Mouse (Mus musculus) embryonic facial prominence, embryonic 11.5 days (tissue): ENCODE data around the gene Gm49378. TPM values are rescaled to one million over a fixed set of nuclear protein-coding genes. Genes with fewer than 3 reads are reported as not detected.
A peak's percentile ranks its signal among the peaks of the same experiment; 100 is the strongest.

ENCODE experiments used
- ATAC-seq: fragments of 200-750 bp; cut with Nextera tagmentation; replicated peaks from 2 replicates; pipeline ENCODE4 v1.8.0; 2017; ENCODE audit warnings: low read depth; ENCODE audit not compliant: insufficient number of reproducible peaks, low FRiP score, low TSS enrichment
- DNase-seq: peaks from one replicate; pipeline ENCODE4 v3.0.0-alpha.2; 2015; ENCODE audit warnings: low spot score
- H3K27ac ChIP-seq: fragments of 300-500 bp; sonication (generic); replicated peaks from 2 replicates; pipeline ENCODE4 v1.5.1; 2014; ENCODE audit warnings: mild to moderate bottlenecking, low read depth, low read length, control low read depth
- H3K27me3 ChIP-seq: fragments of 300-500 bp; sonication (generic); 2 replicates; pipeline ENCODE4 v1.6.1; 2014; ENCODE audit warnings: mild to moderate bottlenecking, low read length, moderate library complexity, mixed read lengths; ENCODE audit not compliant: control insufficient read depth, insufficient read depth
- H3K36me3 ChIP-seq: fragments of 300-500 bp; sonication (generic); replicated peaks from 2 replicates; pipeline ENCODE4 v1.6.1; 2014; ENCODE audit warnings: low read depth, mild to moderate bottlenecking, low read length, moderate library complexity, mixed read lengths; ENCODE audit not compliant: control insufficient read depth, insufficient read depth
- H3K4me1 ChIP-seq: fragments of 300-500 bp; sonication (generic); 2 replicates; pipeline ENCODE4 v1.6.1; 2014; ENCODE audit warnings: low read length, mixed read lengths; ENCODE audit not compliant: control insufficient read depth, insufficient read depth
- H3K4me2 ChIP-seq: fragments of 300-500 bp; sonication (generic); 2 replicates; pipeline ENCODE4 v1.6.1; 2014; ENCODE audit warnings: low read depth, mild to moderate bottlenecking, control low read depth, low read length, moderate library complexity
- H3K4me3 ChIP-seq: fragments of 300-500 bp; sonication (generic); 2 replicates; pipeline ENCODE4 v1.5.1; 2014; ENCODE audit warnings: low read depth, low read length, control low read depth
- H3K9ac ChIP-seq: fragments of 300-500 bp; sonication (generic); replicated peaks from 2 replicates; pipeline ENCODE4 v1.6.1; 2014; ENCODE audit warnings: mild to moderate bottlenecking, control low read depth, low read length
- H3K9me3 ChIP-seq: fragments of 300-500 bp; sonication (generic); replicated peaks from 2 replicates; pipeline ENCODE4 v1.6.1; 2016; ENCODE audit warnings: mild to moderate bottlenecking, low read length, inconsistent platforms, mixed read lengths; ENCODE audit not compliant: control insufficient read depth
- WGBS: fragments of 180-500 bp; shearing (Covaris S2); extraction: QIAGEN DNeasy Blood & Tissue Kit; methylation state at CpG from one replicate; pipeline ENCODE4 v1.1.7; 2014; 5-methylcytosine and 5-hydroxymethylcytosine counted together
- polyA plus RNA-seq: library from polyadenylated mRNA; unstranded; fragments of >200 nt; fragmentation: Nextera tagmentation; extraction: Ambion mirVana; gene quantifications from 2 replicates; pipeline ENCODE4 v1.2.1, GENCODE M21; 2014

The Gm49378 gene
- polyA plus RNA-seq, 1 experiment from 2014 or later = 3.5 TPM

- no peaks in the 10 kb centered on the region for H3K27me3 ChIP-seq
- ATAC-seq (no peak), DNase-seq (no peak)
- WGBS = 40% methylated on average over 5 of the region's 5 CpGs
- no peak overlapping the region; the same call in 1 of the 2 replicates for H3K9ac ChIP-seq
- H3K9me3 ChIP-seq = no peaks in the 10 kb centered on the region
- peak overlapping the region; percentile 89 for H3K4me2 ChIP-seq
- no peaks in the 10 kb centered on the region; the same call in 1 of the 2 replicates for H3K4me1 ChIP-seq
- H3K36me3 ChIP-seq = no peaks in the 10 kb centered on the region; the same call in 1 of the 2 replicates
- no peak overlapping the region for H3K27ac ChIP-seq
- H3K4me3 ChIP-seq = peak overlapping the region; percentile 43
These were observed 53.4 kb downstream of the Gm49378 start for GRCm38 (mm10) chr14:55584303-55584701.

GRCm38 (mm10) chr14:55581981-55582681 is 55.6 kb downstream of the Gm49378 start:
- Histone ChIP-seq H3K27me3 (no peaks in the 10 kb centered on the region), H3K4me2 (no peak overlapping the region), H3K4me3 (no peak overlapping the region), H3K27ac (no peak overlapping the region), H3K9ac (no peak overlapping the region), H3K4me1 (peaks cover 4% of the 10 kb centered on the region), H3K36me3 (no peaks in the 10 kb centered on the region; the same call in 1 of the 2 replicates), H3K9me3 (no peaks in the 10 kb centered on the region)
- 73% methylated on average over 9 of the region's 9 CpGs for WGBS
- ATAC-seq (no peak), DNase-seq (no peak)

GRCm38 (mm10) chr14:55580731-55581130 is 57.0 kb downstream of the Gm49378 start:
- Histone ChIP-seq H3K4me2 (no peak overlapping the region), H3K4me3 (no peak overlapping the region), H3K27me3 (no peaks in the 10 kb centered on the region), H3K9me3 (no peaks in the 10 kb centered on the region), H3K9ac (no peak overlapping the region), H3K36me3 (no peaks in the 10 kb centered on the region), H3K27ac (no peak overlapping the region), H3K4me1 (peaks cover 4% of the 10 kb centered on the region)
- ATAC-seq (no peak), DNase-seq (no peak)
- WGBS = 94% methylated on average over 16 of the region's 16 CpGs

- H3K9me3 ChIP-seq = no peaks in the 10 kb centered on the region
- H3K36me3 ChIP-seq = no peaks in the 10 kb centered on the region
- WGBS = 86% methylated on average over 23 of the region's 23 CpGs
- H3K4me2 ChIP-seq = no peak overlapping the region
- H3K9ac ChIP-seq = no peak overlapping the region
- no peak for ATAC-seq
- no peaks in the 10 kb centered on the region for H3K27me3 ChIP-seq
- peaks cover 4% of the 10 kb centered on the region for H3K4me1 ChIP-seq
- DNase-seq = no peak
- no peak overlapping the region for H3K27ac ChIP-seq
- H3K4me3 ChIP-seq = no peak overlapping the region
These were observed 57.9 kb downstream of the Gm49378 start for GRCm38 (mm10) chr14:55579511-55580496.

Other genes with a start within 250 kb of the Gm49378 start
- 49.5 and 58.3 TPM in 2 replicates for gene Dhrs4, start 159.1 kb downstream of the Gm49378 start, polyA plus RNA-seq
- 4.9 TPM in 2 replicates for gene Carmil3, start 147.2 kb downstream of the Gm49378 start, polyA plus RNA-seq
- 0.24 and 0.29 TPM in 2 replicates for gene Cpne6, start 127.5 kb downstream of the Gm49378 start, polyA plus RNA-seq
- gene Nrl, start 112.9 kb downstream of the Gm49378 start, polyA plus RNA-seq = not detected in 2 replicates
- gene Pck2, start 97.6 kb downstream of the Gm49378 start, polyA plus RNA-seq = 12.7 and 14.6 TPM in 2 replicates
- gene Dcaf11, start 77.9 kb downstream of the Gm49378 start, polyA plus RNA-seq = 69.7 and 76.6 TPM in 2 replicates
- gene A730061H03Rik, start 77.5 kb downstream of the Gm49378 start, polyA plus RNA-seq = not detected in 2 replicates
- gene Fitm1, start 62.3 kb downstream of the Gm49378 start, polyA plus RNA-seq = 3.6 and 5.9 TPM in 2 replicates
- 136 and 139 TPM in 2 replicates for gene Psme1, start 59.8 kb downstream of the Gm49378 start, polyA plus RNA-seq
- 3.8 and 5.3 TPM in 2 replicates for gene Emc9, start 52.6 kb downstream of the Gm49378 start, polyA plus RNA-seq
- 237 and 259 TPM in 2 replicates for gene Psme2, start 46.8 kb downstream of the Gm49378 start, polyA plus RNA-seq
- gene Rnf31, start 46.2 kb downstream of the Gm49378 start, polyA plus RNA-seq = 9.7 and 11.8 TPM in 2 replicates
- 4.9 and 5.2 TPM in 2 replicates for gene Irf9, start 34.3 kb downstream of the Gm49378 start, polyA plus RNA-seq
- 3.8 and 4.2 TPM in 2 replicates for gene Rec8, start 19.9 kb downstream of the Gm49378 start, polyA plus RNA-seq
- 85.0 and 86.9 TPM in 2 replicates for gene Ipo4, start 1.9 kb downstream of the Gm49378 start, polyA plus RNA-seq
- gene Tm9sf1, start 5.9 kb upstream of the Gm49378 start, polyA plus RNA-seq = 68.4 and 70.2 TPM in 2 replicates
- gene Tssk4, start 12.3 kb upstream of the Gm49378 start, polyA plus RNA-seq = 0.38 and 0.84 TPM in 2 replicates
- 62.5 and 63.6 TPM in 2 replicates for gene Mdp1, start 22.6 kb upstream of the Gm49378 start, polyA plus RNA-seq
- gene Gmpr2, start 34.0 kb upstream of the Gm49378 start, polyA plus RNA-seq = 60.7 and 67.7 TPM in 2 replicates
- gene Nedd8, start 34.2 kb upstream of the Gm49378 start, polyA plus RNA-seq = 622 and 636 TPM in 2 replicates
- gene Tinf2, start 43.9 kb upstream of the Gm49378 start, polyA plus RNA-seq = 61.3 and 67.7 TPM in 2 replicates
- gene Tgm1, start 76.0 kb upstream of the Gm49378 start, polyA plus RNA-seq = 1.1 and 1.5 TPM in 2 replicates
- gene Rabggta, start 84.4 kb upstream of the Gm49378 start, polyA plus RNA-seq = 19.9 and 21.5 TPM in 2 replicates
- 75.9 and 84.8 TPM in 2 replicates for gene Dhrs1, start 107.8 kb upstream of the Gm49378 start, polyA plus RNA-seq
- gene Nop9, start 107.8 kb upstream of the Gm49378 start, polyA plus RNA-seq = 53.8 and 59.4 TPM in 2 replicates
- 0.18 and 0.35 TPM in 2 replicates for gene Cideb, start 120.6 kb upstream of the Gm49378 start, polyA plus RNA-seq
- gene Ltb4r2, start 123.5 kb upstream of the Gm49378 start, polyA plus RNA-seq = 0.31 and 0.34 TPM in 2 replicates
- not detected in 2 replicates for gene Ltb4r1, start 128.1 kb upstream of the Gm49378 start, polyA plus RNA-seq
- gene Adcy4, start 146.2 kb upstream of the Gm49378 start, polyA plus RNA-seq = 10.6 and 13.0 TPM in 2 replicates
- gene Ripk3, start 151.0 kb upstream of the Gm49378 start, polyA plus RNA-seq = 33.7 and 38.8 TPM in 2 replicates
- gene Nfatc4, start 185.2 kb upstream of the Gm49378 start, polyA plus RNA-seq = 53.7 and 61.6 TPM in 2 replicates
- gene Nynrin, start 216.1 kb upstream of the Gm49378 start, polyA plus RNA-seq = 13.6 and 19.4 TPM in 2 replicates
- 0.07 and 0.17 TPM in 2 replicates for gene Cbln3, start 246.5 kb upstream of the Gm49378 start, polyA plus RNA-seq
- gene Khnyn, start 247.1 kb upstream of the Gm49378 start, polyA plus RNA-seq = 10.4 and 11.9 TPM in 2 replicates